Mouse (Mus musculus): ENCODE results near the gene Prpf4.

DNA sequence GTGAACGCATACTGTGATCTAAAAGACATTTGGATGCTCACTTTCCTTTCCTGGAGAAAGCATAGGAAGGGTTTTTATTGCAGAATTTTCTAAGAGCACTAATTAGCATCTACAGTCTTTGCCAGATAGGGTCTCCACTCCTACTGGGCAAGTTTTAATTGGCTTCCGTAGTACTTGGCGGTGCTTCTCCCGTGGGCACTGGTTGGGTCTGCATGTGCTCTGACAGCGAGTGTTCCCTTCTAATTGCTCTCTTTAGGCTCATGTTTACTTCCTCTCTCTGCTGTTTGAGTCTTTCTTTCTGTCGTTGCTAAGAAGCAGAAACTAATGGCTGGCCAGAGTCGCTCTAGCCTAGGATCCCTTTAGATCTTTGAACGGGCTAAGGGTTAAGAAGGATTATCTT lies 9.9 kb downstream of the Prpf4 start:
- TF ChIP-seq BHLHE40 (IDR thresholded peaks at IDR 0.05; ENCODE audit: borderline replicate concordance, low read depth, low read length) (no peak), SMC3 (IDR thresholded peaks at IDR 0.05; ENCODE audit: low read depth, low read length) (no peak), POLR2A (IDR thresholded peaks at IDR 0.05; ENCODE audit: control insufficient read depth in 1 of 2, insufficient read depth in 1 of 2, low read depth in 1 of 2, low read length in 2 of 2, poor library complexity in 1 of 2) (no peak), ZC3H11A (IDR thresholded peaks at IDR 0.05; ENCODE audit: low read depth, low read length) (no peak)

Data from MEL (cell line).